Mouse (Mus musculus) liver, adult 2 months (tissue): ENCODE measurements around the gene Whamm. TPM values are rescaled to one million over a fixed set of nuclear protein-coding genes. Genes with fewer than 3 reads are reported as not detected.

ENCODE experiments used
- DNase-seq: peaks from one replicate; pipeline ENCODE4 v3.0.0-alpha.2; 2011; ENCODE audit warnings: low read depth, low spot score; ENCODE audit errors: extremely low read depth
- H3K27ac ChIP-seq: fragments of 200-500 bp; replicated peaks from 2 replicates; pipeline ENCODE4 v1.5.1; 2012; ENCODE audit warnings: low read depth, mild to moderate bottlenecking, control low read depth, inconsistent platforms, low read length; ENCODE audit not compliant: insufficient read depth
- H3K27me3 ChIP-seq: fragments of 200-500 bp; 2 replicates; pipeline ENCODE4 v1.6.1; 2012; ENCODE audit warnings: mild to moderate bottlenecking, moderate library complexity, low read length, inconsistent platforms; ENCODE audit not compliant: control insufficient read depth, insufficient read depth
- H3K36me3 ChIP-seq: fragments of 200-500 bp; 2 replicates; pipeline ENCODE4 v1.6.1; 2012; ENCODE audit warnings: low read length, inconsistent platforms; ENCODE audit not compliant: control insufficient read depth, insufficient read depth
- H3K4me1 ChIP-seq: fragments of 200-500 bp; 2 replicates; pipeline ENCODE4 v1.6.1; 2011; ENCODE audit warnings: low read length; ENCODE audit not compliant: control insufficient read depth, insufficient read depth
- H3K4me3 ChIP-seq: fragments of 200-500 bp; 2 replicates; pipeline ENCODE4 v1.5.1; 2011; ENCODE audit warnings: low read depth, mild to moderate bottlenecking, control low read depth, low read length, moderate library complexity; ENCODE audit not compliant: insufficient read depth
- H3K79me2 ChIP-seq: fragments of 200-500 bp; 2 replicates; pipeline ENCODE4 v1.6.1; 2012; ENCODE audit warnings: inconsistent platforms, mild to moderate bottlenecking, low read length, moderate library complexity; ENCODE audit not compliant: control insufficient read depth, insufficient read depth
- H3K9ac ChIP-seq: fragments of 200-500 bp; 2 replicates; pipeline ENCODE4 v1.6.1; 2012; ENCODE audit warnings: low read depth, mild to moderate bottlenecking, control low read depth, inconsistent platforms, low read length
- CTCF ChIP-seq: fragments of 200-500 bp; IDR thresholded peaks from 2 replicates; pipeline ENCODE4 v1.5.1; 2011; ENCODE audit warnings: low read depth, low read length, control low read depth
- POLR2A ChIP-seq: fragments of 200-500 bp; IDR thresholded peaks from 2 replicates; pipeline ENCODE4 v1.6.1; 2011; ENCODE audit warnings: low read length, control low read depth; ENCODE audit not compliant: insufficient read depth; ENCODE audit errors: extremely low read depth
- WGBS: fragments of 180-500 bp; shearing (Covaris S2); methylation state at CpG from one replicate; pipeline ENCODE4 v1.1.7; 2018; 5-methylcytosine and 5-hydroxymethylcytosine counted together
- polyA plus RNA-seq: library from polyadenylated mRNA; depleted of rRNA; stranded (reverse); fragments of >200 nt; gene quantifications from 2 replicates; pipeline ENCODE4 v1.2.3, GENCODE M21; 2012
- total RNA-seq: library from RNA; depleted of rRNA; stranded (reverse); fragments of >200 nt; gene quantifications from 2 replicates; pipeline ENCODE4 v1.2.3, GENCODE M21; 2014

Gene Whamm
- total and polyA plus RNA-seq, 2 experiments, result 20.7 to 44.6 TPM

DNA sequence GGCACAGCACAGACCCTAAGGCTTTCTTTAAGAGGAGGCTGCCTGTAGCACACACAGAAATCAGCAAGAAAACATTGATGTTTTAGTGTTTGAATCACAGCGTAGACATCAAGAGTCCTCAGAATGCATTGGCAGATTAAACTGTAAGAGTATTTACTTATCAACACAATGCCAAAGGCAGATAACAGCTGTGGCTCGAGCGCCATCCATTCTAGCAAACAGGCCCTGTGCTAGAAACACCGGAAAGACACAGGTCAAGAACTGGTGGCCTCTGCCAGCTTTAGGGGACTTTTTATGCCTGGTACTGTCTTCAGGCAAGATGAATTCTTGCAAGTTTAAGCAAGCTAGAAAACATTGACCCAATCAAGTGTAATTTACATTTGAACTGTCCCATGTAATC is 4.7 kb upstream of the Whamm start:
- WGBS, result 75% methylated on average over 4 of the region's 4 CpGs
- no peak for DNase-seq
- Histone ChIP-seq H3K79me2 (0 out of 2 replicates have a peak, but pooled peaks cover 2% of the 10 kb centered on the region), H3K27ac (no peak overlapping the region), H3K9ac (no peak overlapping the region), H3K4me3 (no peak overlapping the region), H3K36me3 (no peaks in the 10 kb centered on the region), H3K27me3 (no peaks in the 10 kb centered on the region), H3K4me1 (0 out of 2 replicates have a peak, but pooled peaks cover 2% of the 10 kb centered on the region)
- TF ChIP-seq POLR2A (no peak), CTCF (no peak)

- H3K4me1 ChIP-seq, result 0 out of 2 replicates have a peak, but pooled peaks cover 2% of the 10 kb centered on the region
Observed at GRCm38 (mm10) chr7:81566892-81567291, 4.2 kb upstream of the Whamm start, which contains the start of gene Fsd2. Gene Fsd2 (minus strand): TSS chr7:81566944.

DNA sequence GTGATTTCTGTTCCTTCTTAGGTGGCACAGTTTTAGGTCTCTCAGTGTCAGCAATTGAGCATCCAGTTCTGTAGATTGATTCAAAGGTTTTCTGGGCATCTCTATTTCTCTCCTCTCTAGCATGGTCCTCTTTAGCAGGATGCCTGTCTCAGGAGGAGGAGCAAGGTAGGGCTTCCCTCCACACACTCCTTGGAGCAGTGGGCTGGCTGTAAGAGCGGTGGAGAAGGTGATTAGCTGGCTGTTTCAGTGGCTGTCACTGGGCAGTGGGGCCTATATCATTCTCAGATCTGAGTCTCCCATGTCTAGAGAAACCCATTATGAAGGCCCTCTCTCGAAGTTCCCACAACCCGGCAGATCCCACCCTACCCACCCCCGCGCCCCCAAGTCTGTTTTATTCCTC is 3.7 kb upstream of the Whamm start:
- Histone ChIP-seq H3K36me3 (no peaks in the 10 kb centered on the region), H3K79me2 (peaks cover 6% of the 10 kb centered on the region; the same call in 1 of the 2 replicates), H3K4me3 (no peak overlapping the region), H3K9ac (no peak overlapping the region), H3K27me3 (no peaks in the 10 kb centered on the region), H3K27ac (no peak overlapping the region), H3K4me1 (0 out of 2 replicates have a peak, but pooled peaks cover 2% of the 10 kb centered on the region)
- no peak for DNase-seq
- WGBS, result 96% methylated on average over 5 of the region's 5 CpGs
- TF ChIP-seq POLR2A, result no peak
- TF ChIP-seq CTCF, result no peak

More at GRCm38 (mm10) chr7:81566892-81567291, 4.2 kb upstream of the Whamm start, which contains the start of gene Fsd2:
- Histone ChIP-seq H3K36me3 (no peaks in the 10 kb centered on the region), H3K9ac (no peak within 1 kb of the TSS), H3K27me3 (no peaks in the 10 kb centered on the region), H3K79me2 (peaks cover 6% of the 10 kb centered on the region; the same call in 1 of the 2 replicates), H3K27ac (no peak within 1 kb of the TSS), H3K4me3 (no peak within 1 kb of the TSS)
- DNase-seq, result no peak
- WGBS, result 86% methylated on average over 9 of the region's 9 CpGs
- no peak for TF ChIP-seq POLR2A
- TF ChIP-seq CTCF, result no peak

- H3K9ac ChIP-seq, result no peak overlapping the region
- WGBS, result 97% methylated on average over 1 of the region's 1 CpGs
- H3K4me1 ChIP-seq, result peaks cover 7% of the 10 kb centered on the region
- no peak overlapping the region for H3K4me3 ChIP-seq
- peaks cover 2% of the 10 kb centered on the region; the same call in 1 of the 2 replicates for H3K36me3 ChIP-seq
- H3K27me3 ChIP-seq, result no peaks in the 10 kb centered on the region
- H3K79me2 ChIP-seq, result peaks cover 22% of the 10 kb centered on the region
- TF ChIP-seq POLR2A, result no peak
- no peak for TF ChIP-seq CTCF
- H3K27ac ChIP-seq, result no peak overlapping the region
- DNase-seq, result no peak
Observed at GRCm38 (mm10) chr7:81569851-81570250, 1.2 kb upstream of the Whamm start.

DNA sequence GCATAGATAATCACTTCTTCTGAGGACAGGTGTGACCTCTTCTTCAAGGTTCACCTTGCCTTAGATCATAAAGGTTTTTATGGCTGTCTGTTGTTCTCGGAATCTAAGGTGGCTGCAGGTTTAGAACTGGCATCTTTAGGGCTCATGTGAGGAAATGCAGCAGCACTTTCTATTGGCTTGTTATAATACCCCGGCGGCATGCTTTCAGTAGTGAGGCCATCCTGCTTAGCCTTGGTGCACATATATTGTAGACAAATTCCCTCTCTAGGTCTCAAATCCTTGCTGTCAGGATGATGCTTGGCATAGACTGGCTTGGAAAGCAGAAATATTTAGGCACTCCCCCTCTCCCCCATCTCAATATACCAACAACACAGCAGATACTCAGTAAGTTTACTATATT is 795 bp upstream of the Whamm start:
- no peak overlapping the region for H3K27ac ChIP-seq
- TF ChIP-seq CTCF (no peak), POLR2A (no peak)
- peaks cover 25% of the 10 kb centered on the region for H3K79me2 ChIP-seq
- no peak overlapping the region for H3K4me3 ChIP-seq
- no peak for DNase-seq
- WGBS, result 96% methylated on average over 3 of the region's 3 CpGs
- H3K36me3 ChIP-seq, result peaks cover 6% of the 10 kb centered on the region; the same call in 1 of the 2 replicates
- no peak overlapping the region for H3K9ac ChIP-seq
- no peaks in the 10 kb centered on the region for H3K27me3 ChIP-seq
- H3K4me1 ChIP-seq, result peaks cover 11% of the 10 kb centered on the region

- H3K4me3 ChIP-seq, result peak overlapping the region; percentile 39
- peak overlapping the region; percentile 60 for H3K27ac ChIP-seq
- H3K79me2 ChIP-seq, result peaks cover 28% of the 10 kb centered on the region
- peak overlapping the region; percentile 23; the same call in 1 of the 2 replicates for H3K9ac ChIP-seq
- no peaks in the 10 kb centered on the region for H3K27me3 ChIP-seq
- no peak for DNase-seq
- WGBS, result 6% methylated on average over 5 of the region's 5 CpGs
- peaks cover 13% of the 10 kb centered on the region for H3K4me1 ChIP-seq
- peaks cover 10% of the 10 kb centered on the region for H3K36me3 ChIP-seq
- TF ChIP-seq CTCF (no peak), POLR2A (no peak)
Observed at GRCm38 (mm10) chr7:81570752-81571107, 336 bp upstream of the Whamm start.
